Comparison of ENCODE assay signal across 18 mouse cellular contexts in genomic region chr13:46544608-46545007, GRCm38 (mm10). TPM values are rescaled to one million over a fixed set of nuclear protein-coding genes. Genes with fewer than 3 reads are reported as not detected.
DNase-seq lines count a peak whose midpoint lies in the region; ATAC-seq and TF ChIP-seq lines count a peak whose summit lies in the region.
"Had no signal": no experiment of that assay in that cellular context is flagged by ENCODE, and none has a peak within 500 bp of the region (broad histone marks: within the 10 kb centered on the region; RNA-seq: fewer than 3 reads in every experiment).

No protein-coding gene starts in this region.

- H3K4me2 ChIP-seq in forebrain, embryonic 11.5 days (ENCODE audit: low read depth, low read length, severe bottlenecking) = no peak overlapping the region
- H3K4me2 ChIP-seq in hindbrain, embryonic 12.5 days (replicated peaks) = no peak overlapping the region
- H3K4me2 ChIP-seq in midbrain, embryonic 13.5 days (replicated peaks) = no peak overlapping the region
- H3K4me2 ChIP-seq: intestine, embryonic 15.5 days; kidney, embryonic 15.5 days; liver, embryonic 12.5 days; lung, embryonic 14.5 days had no signal

- H3K36me3 ChIP-seq in forebrain, embryonic 11.5 days (ENCODE audit: control insufficient read depth, insufficient read depth, low read length) = no peaks in the 10 kb centered on the region
- H3K36me3 ChIP-seq in hindbrain, embryonic 12.5 days = no peaks in the 10 kb centered on the region
- H3K36me3 ChIP-seq in midbrain, embryonic 13.5 days = no peaks in the 10 kb centered on the region
- H3K36me3 ChIP-seq: intestine, embryonic 15.5 days; kidney, embryonic 15.5 days; liver, embryonic 12.5 days had no signal

- H3K27me3 ChIP-seq in forebrain, embryonic 11.5 days (ENCODE audit: control insufficient read depth, insufficient read depth, low read length) = no peaks in the 10 kb centered on the region
- H3K27me3 ChIP-seq in hindbrain, embryonic 12.5 days = no peaks in the 10 kb centered on the region
- H3K27me3 ChIP-seq in midbrain, embryonic 13.5 days = 0 out of 2 replicates have a peak, but pooled peaks cover 2% of the 10 kb centered on the region
- H3K27me3 ChIP-seq: CH12.LX; intestine, embryonic 15.5 days; kidney, embryonic 15.5 days; liver, embryonic 12.5 days had no signal

- no peak for DNase-seq in gastrocnemius, adult 2 months
- no peak for DNase-seq in gastrocnemius, adult 18-20 months (ENCODE audit: low spot score)
- DNase-seq in forebrain, embryonic 11.5 days (ENCODE audit: low spot score) = no peak
- DNase-seq in left cerebral cortex, adult 9 months (ENCODE audit: low spot score in 2 of 2) = no peak
- DNase-seq in embryo, embryonic 10.5 days (ENCODE audit: low spot score) = no peak
- DNase-seq: adrenal gland, postnatal 14 days; cerebellum, adult 8-10 months; gastrocnemius, postnatal 14 days; lung, embryonic 14.5 days had no signal

- ATAC-seq in forebrain, embryonic 11.5 days (replicated peaks; ENCODE audit: low FRiP score) = no peak
- 0 out of 2 replicates have a peak, but pooled peaks have one; percentile 55 for ATAC-seq in hindbrain, embryonic 12.5 days (ENCODE audit: low FRiP score)
- no peak for ATAC-seq in midbrain, embryonic 13.5 days
- ATAC-seq in monocyte, adult 5-6 weeks (replicated peaks; ENCODE audit: insufficient number of reproducible peaks, low FRiP score, low TSS enrichment, poor library complexity, severe bottlenecking) = no peak
- ATAC-seq: intestine, embryonic 15.5 days; liver, embryonic 12.5 days had no signal

- H3K27ac ChIP-seq in gastrocnemius, adult 2 months = peak overlapping the region; percentile 64
- H3K27ac ChIP-seq in forebrain, embryonic 11.5 days (ENCODE audit: low read depth, low read length) = peak overlapping the region; percentile 14; the same call in 1 of the 2 replicates
- no peak overlapping the region for H3K27ac ChIP-seq in hindbrain, embryonic 12.5 days
- H3K27ac ChIP-seq in midbrain, embryonic 13.5 days = peak overlapping the region; percentile 57
- H3K27ac ChIP-seq: intestine, embryonic 15.5 days; kidney, embryonic 15.5 days; liver, embryonic 12.5 days; macrophage had no signal

- peaks cover 6% of the 10 kb centered on the region; the same call in 1 of the 2 replicates for H3K4me1 ChIP-seq in forebrain, embryonic 11.5 days (replicated peaks; ENCODE audit: control insufficient read depth, insufficient read depth, low read length)
- 0 out of 2 replicates have a peak, but pooled peaks cover 4% of the 10 kb centered on the region for H3K4me1 ChIP-seq in hindbrain, embryonic 12.5 days
- H3K4me1 ChIP-seq in midbrain, embryonic 13.5 days (replicated peaks) = peaks cover 26% of the 10 kb centered on the region
- H3K4me1 ChIP-seq: intestine, embryonic 15.5 days; liver, embryonic 12.5 days had no signal

- intact Hi-C loops in gastrocnemius, adult 2 months (cut with DNase I) = no loop called here

- WGBS in forebrain, embryonic 11.5 days = 50% methylated on average over 6 of the region's 6 CpGs
- WGBS in hindbrain, embryonic 12.5 days = 56% methylated on average over 6 of the region's 6 CpGs
- 52% methylated on average over 6 of the region's 6 CpGs for WGBS in midbrain, embryonic 13.5 days

- H3K4me3 ChIP-seq in gastrocnemius, adult 2 months = no peak overlapping the region
- no peak overlapping the region for H3K4me3 ChIP-seq in forebrain, embryonic 11.5 days (ENCODE audit: low read depth, low read length)
- H3K4me3 ChIP-seq in hindbrain, embryonic 12.5 days = no peak overlapping the region
- H3K4me3 ChIP-seq in midbrain, embryonic 13.5 days (replicated peaks) = no peak overlapping the region
- H3K4me3 ChIP-seq: heart, embryonic 10.5 days; intestine, embryonic 15.5 days; kidney, embryonic 15.5 days; liver, embryonic 12.5 days had no signal

- no peak overlapping the region for H3K9ac ChIP-seq in forebrain, embryonic 11.5 days (ENCODE audit: low read length)
- no peak overlapping the region for H3K9ac ChIP-seq in hindbrain, embryonic 12.5 days
- H3K9ac ChIP-seq in midbrain, embryonic 13.5 days (replicated peaks) = no peak overlapping the region
- H3K9ac ChIP-seq: intestine, embryonic 15.5 days; kidney, embryonic 15.5 days; liver, embryonic 12.5 days; lung, embryonic 14.5 days had no signal

- no peaks in the 10 kb centered on the region for H3K9me3 ChIP-seq in forebrain, embryonic 11.5 days (ENCODE audit: control insufficient read depth, low read length)
- no peaks in the 10 kb centered on the region for H3K9me3 ChIP-seq in hindbrain, embryonic 12.5 days (replicated peaks)
- no peaks in the 10 kb centered on the region for H3K9me3 ChIP-seq in midbrain, embryonic 13.5 days
- H3K9me3 ChIP-seq: heart, embryonic 10.5 days; intestine, embryonic 15.5 days; kidney, embryonic 15.5 days; liver, embryonic 12.5 days had no signal

- no peak for TF ChIP-seq CTCF in gastrocnemius, adult 2 months (IDR thresholded peaks at IDR 0.05)

RNA-seq across cellular contexts. Expression of gene Cap2, which starts 43.0 kb away (rescaled TPM):
- total RNA-seq in gastrocnemius, adult 2 months (2021) = 100 to 1,000 TPM; 270 TPM
- total RNA-seq in gastrocnemius, adult 18-20 months (2021) = 100 to 1,000 TPM; 314 to 333 TPM
- 6.4 and 8.3 TPM in 2 replicates for polyA plus RNA-seq in forebrain, embryonic 11.5 days (2014; fragmentation: Nextera tagmentation; extraction: Ambion mirVana)
- polyA plus RNA-seq in hindbrain, embryonic 12.5 days (2016; fragmentation: Nextera tagmentation; extraction: Ambion mirVana) = 9.4 and 10.2 TPM in 2 replicates
- 8.1 and 8.9 TPM in 2 replicates for polyA plus RNA-seq in midbrain, embryonic 13.5 days (2015; fragmentation: Nextera tagmentation; extraction: Ambion mirVana)
- 1.1 TPM in 1 of 3 replicates, not detected in the others for total RNA-seq in monocyte, adult 5-6 weeks (2017)

Comparison
In these comparisons a context has a peak if more than half of its experiments do, and no peak if none do; other contexts are left out.
1. RNA of gene Cap2, which starts 43.0 kb away (total RNA-seq): 314 to 333 TPM in gastrocnemius, adult 18-20 months and 270 TPM in gastrocnemius, adult 2 months; 1.1 TPM in monocyte, adult 5-6 weeks; every median in the first group is over 100 times any median in the second.